Mouse (Mus musculus): ENCODE measurements around the gene Btrc. TPM values are rescaled to one million over a fixed set of nuclear protein-coding genes. Genes with fewer than 3 reads are reported as not detected.
"Not testable (repeated sequence)": the region's sequence is repeated elsewhere in the genome, so short reads cannot be mapped to it uniquely, and the experiment has no call there.

The Btrc gene
- polyA plus RNA-seq, 1 experiment: 55.6 TPM

- Histone ChIP-seq H3K4me1 (ENCODE audit: control insufficient read depth, insufficient read depth, low read length) (no peaks in the 10 kb centered on the region; the same call in 1 of the 2 replicates), H3K4me3 (ENCODE audit: control insufficient read depth, low read depth, low read length) (no peak overlapping the region), H3K27me3 (ENCODE audit: control insufficient read depth, insufficient read depth, low read length) (no peaks in the 10 kb centered on the region), H3K27ac (ENCODE audit: control insufficient read depth, insufficient read depth, low read depth, low read length) (no peak overlapping the region), H3K36me3 (ENCODE audit: control insufficient read depth, insufficient read depth, low read length) (no peaks in the 10 kb centered on the region)
- TF ChIP-seq POLR2A (IDR thresholded peaks at IDR 0.05; ENCODE audit: control insufficient read depth, low read depth, low read length): no peak
- TF ChIP-seq CTCF (IDR thresholded peaks at IDR 0.05; ENCODE audit: control insufficient read depth, insufficient read depth, insufficient replicate concordance, low read depth, low read length): no peak
Measured at GRCm38 (mm10) chr19:45343941-45344340, 19.6 kb upstream of the Btrc start.

- TF ChIP-seq POLR2A (IDR thresholded peaks at IDR 0.05; ENCODE audit: control insufficient read depth, low read depth, low read length) (no peak), CTCF (IDR thresholded peaks at IDR 0.05; ENCODE audit: control insufficient read depth, insufficient read depth, insufficient replicate concordance, low read depth, low read length) (no peak)
- Histone ChIP-seq H3K4me1 (ENCODE audit: control insufficient read depth, insufficient read depth, low read length) (no peaks in the 10 kb centered on the region), H3K27me3 (ENCODE audit: control insufficient read depth, insufficient read depth, low read length) (no peaks in the 10 kb centered on the region), H3K4me3 (ENCODE audit: control insufficient read depth, low read depth, low read length) (no peak overlapping the region), H3K27ac (ENCODE audit: control insufficient read depth, insufficient read depth, low read depth, low read length) (no peak overlapping the region), H3K36me3 (ENCODE audit: control insufficient read depth, insufficient read depth, low read length) (no peaks in the 10 kb centered on the region)
Measured at GRCm38 (mm10) chr19:45348188-45348587, 15.3 kb upstream of the Btrc start.

- Histone ChIP-seq H3K36me3 (ENCODE audit: control insufficient read depth, insufficient read depth, low read length) (no peaks in the 10 kb centered on the region), H3K4me1 (ENCODE audit: control insufficient read depth, insufficient read depth, low read length) (no peaks in the 10 kb centered on the region), H3K4me3 (ENCODE audit: control insufficient read depth, low read depth, low read length) (no peak overlapping the region), H3K27me3 (ENCODE audit: control insufficient read depth, insufficient read depth, low read length) (no peaks in the 10 kb centered on the region), H3K27ac (ENCODE audit: control insufficient read depth, insufficient read depth, low read depth, low read length) (no peak overlapping the region)
- TF ChIP-seq CTCF (IDR thresholded peaks at IDR 0.05; ENCODE audit: control insufficient read depth, insufficient read depth, insufficient replicate concordance, low read depth, low read length): no peak
- no peak for TF ChIP-seq POLR2A (IDR thresholded peaks at IDR 0.05; ENCODE audit: control insufficient read depth, low read depth, low read length)
Measured at GRCm38 (mm10) chr19:45350456-45350855, 13.1 kb upstream of the Btrc start.

DNA sequence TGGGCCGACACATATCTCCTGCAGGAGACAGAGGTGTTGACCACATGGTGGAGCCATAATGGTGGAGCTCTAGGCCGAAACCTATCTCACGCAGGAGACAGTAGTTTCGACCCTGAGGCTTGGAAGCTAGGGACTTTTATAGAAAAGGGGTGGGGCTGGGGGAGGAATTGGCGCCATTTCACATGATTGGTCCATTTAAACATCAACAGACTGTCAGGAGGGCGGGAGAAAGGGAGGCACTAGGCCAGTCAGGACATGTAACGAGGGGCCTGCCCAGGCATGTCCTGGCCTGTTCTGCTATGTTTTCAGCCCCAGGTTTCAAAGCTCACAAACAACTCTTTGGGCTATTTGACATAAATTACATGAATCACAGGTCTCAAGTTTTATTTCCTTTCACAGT, 10.8 kb upstream of the Btrc start:
- not testable (repeated sequence) for H3K27me3 ChIP-seq (ENCODE audit: control insufficient read depth, insufficient read depth, low read length); H3K36me3 ChIP-seq (ENCODE audit: control insufficient read depth, insufficient read depth, low read length); H3K4me1 ChIP-seq (ENCODE audit: control insufficient read depth, insufficient read depth, low read length); H3K4me3 ChIP-seq (ENCODE audit: control insufficient read depth, low read depth, low read length); H3K27ac ChIP-seq (ENCODE audit: control insufficient read depth, insufficient read depth, low read depth, low read length)

- Histone ChIP-seq H3K27me3 (ENCODE audit: control insufficient read depth, insufficient read depth, low read length) (no peaks in the 10 kb centered on the region), H3K4me3 (ENCODE audit: control insufficient read depth, low read depth, low read length) (no peak overlapping the region), H3K36me3 (ENCODE audit: control insufficient read depth, insufficient read depth, low read length) (no peaks in the 10 kb centered on the region), H3K4me1 (ENCODE audit: control insufficient read depth, insufficient read depth, low read length) (no peaks in the 10 kb centered on the region), H3K27ac (ENCODE audit: control insufficient read depth, insufficient read depth, low read depth, low read length) (no peak overlapping the region)
- TF ChIP-seq CTCF (IDR thresholded peaks at IDR 0.05; ENCODE audit: control insufficient read depth, insufficient read depth, insufficient replicate concordance, low read depth, low read length) (no peak), POLR2A (IDR thresholded peaks at IDR 0.05; ENCODE audit: control insufficient read depth, low read depth, low read length) (no peak)
Measured at GRCm38 (mm10) chr19:45355678-45356077, 7.9 kb upstream of the Btrc start.

DNA sequence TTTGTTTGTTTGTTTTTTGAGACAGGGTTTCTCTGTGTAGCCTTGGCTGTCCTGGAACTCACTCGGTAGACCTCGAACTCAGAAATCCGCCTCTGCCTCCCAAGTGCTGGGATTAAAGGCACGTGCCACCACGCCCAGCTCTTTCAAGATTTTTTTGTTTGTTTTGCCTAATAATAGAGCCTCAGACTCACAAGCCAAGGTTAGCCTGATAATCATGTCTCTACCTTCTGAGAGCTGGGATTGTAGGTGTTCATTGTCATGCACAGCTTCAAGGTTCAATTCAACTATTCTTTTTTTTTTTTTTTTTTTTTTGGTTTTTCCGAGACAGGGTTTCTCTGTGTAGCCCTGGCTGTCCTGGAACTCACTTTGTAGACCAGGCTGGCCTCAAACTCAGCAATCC, 6.7 kb upstream of the Btrc start:
- H3K4me3 ChIP-seq (ENCODE audit: control insufficient read depth, low read depth, low read length); H3K36me3 ChIP-seq (ENCODE audit: control insufficient read depth, insufficient read depth, low read length); H3K4me1 ChIP-seq (ENCODE audit: control insufficient read depth, insufficient read depth, low read length); H3K27ac ChIP-seq (ENCODE audit: control insufficient read depth, insufficient read depth, low read depth, low read length); H3K27me3 ChIP-seq (ENCODE audit: control insufficient read depth, insufficient read depth, low read length): not testable (repeated sequence)

DNA sequence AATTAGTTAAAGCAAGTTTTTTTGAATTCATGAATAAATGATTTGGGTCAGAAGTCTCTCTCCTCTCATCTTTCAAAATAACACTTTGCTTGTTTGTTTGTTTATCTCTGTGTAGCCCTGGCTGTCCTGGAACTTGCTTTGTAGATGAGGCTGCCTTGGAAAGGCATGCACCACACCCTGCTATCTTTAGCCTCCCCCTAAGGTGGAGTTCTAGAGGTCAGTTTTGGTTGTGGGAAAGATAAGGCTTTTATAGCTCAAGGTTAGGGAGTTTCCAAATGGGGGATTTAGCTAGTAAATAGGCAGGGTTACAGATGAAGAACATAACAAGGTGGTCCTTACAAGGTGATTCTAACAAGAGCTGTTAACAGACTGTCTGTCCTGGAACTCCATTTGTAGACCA, 3.0 kb upstream of the Btrc start:
- no peak for TF ChIP-seq CTCF (IDR thresholded peaks at IDR 0.05; ENCODE audit: control insufficient read depth, insufficient read depth, insufficient replicate concordance, low read depth, low read length)
- no peak for TF ChIP-seq POLR2A (IDR thresholded peaks at IDR 0.05; ENCODE audit: control insufficient read depth, low read depth, low read length)

GRCm38 (mm10) chr19:45363933-45364391, 428 bp downstream of the Btrc start:
- TF ChIP-seq POLR2A (IDR thresholded peaks at IDR 0.05; ENCODE audit: control insufficient read depth, low read depth, low read length) (0 out of 2 replicates have a peak, but pooled peaks have one; percentile 11), CTCF (IDR thresholded peaks at IDR 0.05; ENCODE audit: control insufficient read depth, insufficient read depth, insufficient replicate concordance, low read depth, low read length) (no peak)
- Histone ChIP-seq H3K4me3 (ENCODE audit: control insufficient read depth, low read depth, low read length) (peak overlapping the region; percentile 96), H3K4me1 (ENCODE audit: control insufficient read depth, insufficient read depth, low read length) (peaks cover 3% of the 10 kb centered on the region), H3K36me3 (ENCODE audit: control insufficient read depth, insufficient read depth, low read length) (no peaks in the 10 kb centered on the region; the same call in 1 of the 2 replicates), H3K27me3 (ENCODE audit: control insufficient read depth, insufficient read depth, low read length) (no peaks in the 10 kb centered on the region), H3K27ac (ENCODE audit: control insufficient read depth, insufficient read depth, low read depth, low read length) (peak overlapping the region; percentile 77)

More for the DNA sequence above, 3.0 kb upstream of the Btrc start:
- Histone ChIP-seq H3K4me3 (ENCODE audit: control insufficient read depth, low read depth, low read length) (no peak overlapping the region), H3K36me3 (ENCODE audit: control insufficient read depth, insufficient read depth, low read length) (no peaks in the 10 kb centered on the region), H3K4me1 (ENCODE audit: control insufficient read depth, insufficient read depth, low read length) (peaks cover 3% of the 10 kb centered on the region), H3K27ac (ENCODE audit: control insufficient read depth, insufficient read depth, low read depth, low read length) (no peak overlapping the region), H3K27me3 (ENCODE audit: control insufficient read depth, insufficient read depth, low read length) (no peaks in the 10 kb centered on the region)
